8 mouse cellular contexts compared by ENCODE assay signal in the genomic region with DNA sequence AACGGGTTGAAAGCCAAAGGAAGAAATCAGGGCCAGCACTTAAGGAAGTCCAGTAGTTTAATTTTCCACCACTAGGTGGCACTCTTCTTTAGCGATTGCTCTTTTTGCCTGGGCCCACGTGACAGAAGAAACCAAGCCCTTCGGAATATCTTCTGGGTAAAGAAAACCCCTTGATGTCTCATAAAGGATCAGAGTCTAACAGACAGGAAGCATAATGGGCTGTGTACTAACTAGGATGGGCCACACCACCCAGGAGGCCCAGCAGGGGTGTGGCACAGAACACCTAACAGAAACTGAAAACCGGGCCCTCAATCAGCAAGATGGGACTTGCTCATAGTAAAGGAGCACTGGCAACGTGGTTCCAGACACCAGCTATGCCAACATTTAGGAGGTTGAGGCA. TPM values are rescaled to one million over a fixed set of nuclear protein-coding genes. Genes with fewer than 3 reads are reported as not detected.
DNase-seq lines count a peak whose midpoint lies in the region; ATAC-seq lines count a peak whose summit lies in the region.

No protein-coding gene starts in this region.

- no peak overlapping the region for H3K4me2 ChIP-seq in heart, embryonic 11.5 days
- H3K4me2 ChIP-seq in forebrain, embryonic 13.5 days, result peak overlapping the region; percentile 28; the same call in 1 of the 2 replicates
- H3K4me2 ChIP-seq in hindbrain, embryonic 15.5 days, result peak overlapping the region; percentile 34; the same call in 1 of the 2 replicates

- 34% methylated on average over 6 of the region's 6 CpGs for WGBS in heart, embryonic 11.5 days (ENCODE audit: insufficient replicate concordance)
- WGBS in forebrain, embryonic 13.5 days, result 30% methylated on average over 6 of the region's 6 CpGs
- 33% methylated on average over 6 of the region's 6 CpGs for WGBS in hindbrain, embryonic 15.5 days

- no peak overlapping the region for H3K27ac ChIP-seq in heart, embryonic 11.5 days (ENCODE audit: low read depth, low read length)
- no peak overlapping the region for H3K27ac ChIP-seq in forebrain, embryonic 13.5 days
- no peak overlapping the region for H3K27ac ChIP-seq in hindbrain, embryonic 15.5 days (replicated peaks)

- no peak overlapping the region for H3K4me3 ChIP-seq in heart, embryonic 11.5 days (ENCODE audit: low read depth, low read length)
- no peak overlapping the region for H3K4me3 ChIP-seq in forebrain, embryonic 13.5 days
- no peak overlapping the region for H3K4me3 ChIP-seq in hindbrain, embryonic 15.5 days

- H3K9ac ChIP-seq in heart, embryonic 11.5 days (ENCODE audit: low read depth, low read length), result no peak overlapping the region
- no peak overlapping the region for H3K9ac ChIP-seq in forebrain, embryonic 13.5 days
- no peak overlapping the region for H3K9ac ChIP-seq in hindbrain, embryonic 15.5 days

- 0 out of 2 replicates have a peak, but pooled peaks cover 9% of the 10 kb centered on the region for H3K36me3 ChIP-seq in heart, embryonic 11.5 days (ENCODE audit: control insufficient read depth, insufficient read depth, low read length)
- peaks cover 43% of the 10 kb centered on the region for H3K36me3 ChIP-seq in forebrain, embryonic 13.5 days (ENCODE audit: poor library complexity, severe bottlenecking)
- no peaks in the 10 kb centered on the region for H3K36me3 ChIP-seq in hindbrain, embryonic 15.5 days

- H3K27me3 ChIP-seq in heart, embryonic 11.5 days (ENCODE audit: control insufficient read depth, insufficient read depth, low read length), result no peaks in the 10 kb centered on the region
- H3K27me3 ChIP-seq in forebrain, embryonic 13.5 days, result no peaks in the 10 kb centered on the region
- H3K27me3 ChIP-seq in hindbrain, embryonic 15.5 days, result no peaks in the 10 kb centered on the region

- ATAC-seq in heart, embryonic 11.5 days (replicated peaks; ENCODE audit: insufficient number of reproducible peaks, low FRiP score, low TSS enrichment), result no peak
- ATAC-seq in forebrain, embryonic 13.5 days, result peak; percentile 79
- ATAC-seq in hindbrain, embryonic 15.5 days (ENCODE audit: low FRiP score, low read depth), result peak; percentile 40
- peak; percentile 77 for ATAC-seq in megakaryocyte, adult 5-6 weeks (ENCODE audit: poor library complexity, severe bottlenecking)

- no peaks in the 10 kb centered on the region for H3K9me3 ChIP-seq in heart, embryonic 11.5 days (replicated peaks; ENCODE audit: control insufficient read depth, low read length)
- H3K9me3 ChIP-seq in forebrain, embryonic 13.5 days (replicated peaks), result no peaks in the 10 kb centered on the region
- no peaks in the 10 kb centered on the region for H3K9me3 ChIP-seq in hindbrain, embryonic 15.5 days

- DNase-seq in heart, adult 11 months, result peak; percentile 91
- DNase-seq in c-Kit-negative CD71-positive TER-119-positive erythroid progenitor cells, embryonic 14.5 days (ENCODE audit: low read depth, low spot score), result peak; percentile 19
- peak; percentile 58 for DNase-seq in left cerebral cortex, adult 11 months (ENCODE audit: low spot score)
- peak; percentile 6 for DNase-seq in spleen, adult 12 weeks (ENCODE audit: low spot score)

- peaks cover 5% of the 10 kb centered on the region; the same call in 1 of the 2 replicates for H3K4me1 ChIP-seq in heart, embryonic 11.5 days (ENCODE audit: control insufficient read depth, insufficient read depth, low read length)
- H3K4me1 ChIP-seq in forebrain, embryonic 13.5 days, result no peaks in the 10 kb centered on the region
- peaks cover 3% of the 10 kb centered on the region; the same call in 1 of the 2 replicates for H3K4me1 ChIP-seq in hindbrain, embryonic 15.5 days (replicated peaks)

RNA-seq across cellular contexts. Expression of a gene that starts 34.0 kb away (rescaled TPM):
- polyA plus RNA-seq in heart, embryonic 11.5 days (2014; fragmentation: Nextera tagmentation; extraction: Ambion mirVana), result 44.3 and 49.5 TPM in 2 replicates
- polyA plus RNA-seq in forebrain, embryonic 13.5 days (2015; fragmentation: Nextera tagmentation; extraction: Ambion mirVana), result 13.4 and 16.8 TPM in 2 replicates
- 3.5 and 4.1 TPM in 2 replicates for polyA plus RNA-seq in hindbrain, embryonic 15.5 days (2015; fragmentation: Nextera tagmentation; extraction: Ambion mirVana)
- total RNA-seq in megakaryocyte, adult 5-6 weeks (2015), result 56.7 and 64.1 TPM in 2 replicates
- total RNA-seq in megakaryocyte, adult 5-6 weeks (2017), result 70.2 and 71.2 TPM in 2 replicates

RNA-seq across cellular contexts. Expression of a gene that starts 35.1 kb away (rescaled TPM):
- polyA plus RNA-seq in heart, embryonic 11.5 days (2014; fragmentation: Nextera tagmentation; extraction: Ambion mirVana), result 111 and 122 TPM in 2 replicates
- polyA plus RNA-seq in forebrain, embryonic 13.5 days (2015; fragmentation: Nextera tagmentation; extraction: Ambion mirVana), result 94.9 and 95.0 TPM in 2 replicates
- 125 and 130 TPM in 2 replicates for polyA plus RNA-seq in hindbrain, embryonic 15.5 days (2015; fragmentation: Nextera tagmentation; extraction: Ambion mirVana)
- 57.2 and 72.8 TPM in 2 replicates for total RNA-seq in megakaryocyte, adult 5-6 weeks (2015)
- total RNA-seq in megakaryocyte, adult 5-6 weeks (2017), result 28.1 and 28.6 TPM in 2 replicates

Comparison
In these comparisons a context has a peak if more than half of its experiments do, and no peak if none do; other contexts are left out.
1. DNase-seq: peak in every context shown above with its lines; median percentile 91 in heart, adult 11 months; 58 in left cerebral cortex, adult 11 months; 19 in c-Kit-negative CD71-positive TER-119-positive erythroid progenitor cells, embryonic 14.5 days; 6 in spleen, adult 12 weeks.